Mouse (Mus musculus): ENCODE results near the gene Pecr.
A peak's percentile ranks its signal among the peaks of the same experiment; 100 is the strongest.

Gene Pecr

DNA sequence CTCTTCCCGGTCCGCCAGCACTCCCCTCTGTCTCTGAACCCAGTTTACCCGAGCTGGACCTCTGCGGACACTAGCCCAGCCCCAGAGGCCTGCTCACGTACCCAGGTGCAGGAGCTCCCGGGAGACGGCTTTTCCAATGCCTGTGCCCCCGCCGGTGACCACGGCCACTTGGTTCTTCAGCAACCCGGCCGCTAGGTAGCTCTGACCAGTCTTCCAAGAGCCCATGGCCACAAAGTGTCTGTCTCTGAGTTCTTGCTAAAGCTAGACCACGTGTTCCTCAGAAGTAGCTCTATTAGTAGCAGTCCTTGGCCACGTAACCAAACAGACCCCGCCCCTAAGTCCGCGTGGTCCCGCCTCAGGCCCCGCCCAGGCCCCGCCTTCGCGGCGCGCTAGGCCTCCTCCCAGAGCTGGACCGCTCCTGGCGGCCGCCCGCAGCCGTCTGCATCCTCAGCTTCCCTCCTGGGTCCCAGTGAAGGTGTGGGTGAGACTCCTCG is at the start of gene Pecr, which contains the start of gene Tmem169:
Gene Pecr, minus strand, starts transcription at position 323 of the 494 bp plus-strand sequence.
Gene Tmem169, plus strand, starts transcription at position 378 of the 494 bp plus-strand sequence.
- peak; percentile 96 for DNase-seq

DNA sequence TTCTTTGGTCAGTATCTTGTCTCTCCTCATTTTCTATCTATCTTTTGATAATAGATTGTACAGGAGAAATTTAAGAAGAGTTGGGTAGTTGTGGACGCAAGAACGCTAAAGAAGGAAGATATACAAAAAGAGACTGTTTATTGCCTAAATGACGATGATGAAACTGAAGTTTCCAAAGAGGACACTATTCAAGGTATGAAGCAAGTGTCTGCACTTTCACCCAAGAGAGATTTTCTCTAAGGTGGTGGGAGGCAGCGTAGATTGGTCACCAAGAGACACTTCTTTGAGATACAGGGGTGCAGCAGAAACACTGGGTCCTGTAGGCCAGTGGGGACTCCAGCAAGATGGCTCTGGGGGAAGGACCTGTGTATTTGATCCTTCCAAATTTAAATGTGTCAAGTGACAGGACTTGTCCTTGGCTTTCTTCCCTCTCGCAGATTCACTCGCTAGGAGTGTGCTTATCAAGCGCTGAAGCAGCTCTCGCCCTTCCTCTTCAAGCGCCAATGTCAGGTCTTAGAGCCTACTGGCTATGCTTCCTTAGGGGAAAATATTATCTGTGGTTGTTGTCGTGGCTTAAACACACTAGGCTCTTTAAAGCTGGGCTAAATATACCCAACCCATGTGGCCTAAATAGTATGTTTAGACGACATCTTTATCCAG is 42.2 kb upstream of the Pecr start:
- DNase-seq = no peak

DNA sequence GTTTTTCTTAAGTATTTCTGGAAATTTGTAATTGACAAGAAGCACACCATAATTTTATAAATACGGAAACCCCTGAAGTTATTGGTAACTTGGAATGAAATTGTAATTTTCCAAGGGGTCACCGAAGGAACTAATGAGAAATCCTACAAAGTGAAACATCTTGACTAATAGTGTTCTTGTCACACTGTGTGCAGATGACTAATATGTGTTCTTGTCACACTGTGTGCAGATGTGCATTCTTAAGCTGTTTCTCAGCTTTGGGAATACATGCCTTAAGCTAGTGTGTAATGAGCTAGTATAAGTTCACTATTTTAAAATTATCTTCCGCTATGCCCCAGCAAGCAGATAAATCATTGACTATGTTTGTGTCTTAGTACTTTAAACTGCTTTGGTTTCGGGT is 39.1 kb upstream of the Pecr start:
- DNase-seq = no peak

DNA sequence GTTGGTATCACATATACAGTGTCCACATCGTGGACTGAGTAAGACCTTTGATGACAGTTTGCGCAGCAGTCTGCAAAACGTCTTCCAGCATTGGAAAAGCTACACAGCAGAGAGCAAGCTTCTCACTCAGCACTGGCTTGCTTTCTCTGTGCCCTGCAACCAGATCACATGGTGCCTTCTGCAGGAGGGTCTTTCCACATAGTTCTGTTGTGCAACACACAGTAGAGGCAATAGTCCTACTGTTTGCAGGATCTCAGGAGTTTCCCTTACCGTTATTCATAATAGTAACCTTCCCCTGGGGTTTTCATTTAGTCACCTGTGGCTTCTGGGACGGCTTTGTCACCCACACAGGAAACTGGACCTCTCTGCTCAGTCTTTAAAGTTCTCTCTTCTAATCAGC is 36.6 kb upstream of the Pecr start:
- no peak for DNase-seq

DNA sequence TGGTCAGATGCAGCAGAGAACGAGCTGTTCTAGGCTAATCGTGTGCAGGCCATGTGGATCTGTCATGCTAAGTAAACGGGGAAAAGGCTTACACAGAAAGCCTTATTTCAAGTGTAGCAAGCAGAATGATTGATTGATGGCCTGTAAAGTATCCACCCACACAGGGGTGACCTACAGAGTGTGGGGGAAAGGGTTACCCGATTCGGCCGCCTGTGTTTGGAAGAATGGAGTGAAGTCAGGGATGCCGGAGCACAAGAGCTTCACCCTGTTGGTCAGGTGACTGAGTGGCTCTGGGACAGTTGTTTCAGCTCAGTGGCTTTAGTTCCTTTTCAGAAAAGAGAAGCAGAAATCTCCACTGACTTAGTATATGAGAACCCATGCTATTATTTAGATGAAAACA is 32.8 kb upstream of the Pecr start:
- DNase-seq = no peak

DNA sequence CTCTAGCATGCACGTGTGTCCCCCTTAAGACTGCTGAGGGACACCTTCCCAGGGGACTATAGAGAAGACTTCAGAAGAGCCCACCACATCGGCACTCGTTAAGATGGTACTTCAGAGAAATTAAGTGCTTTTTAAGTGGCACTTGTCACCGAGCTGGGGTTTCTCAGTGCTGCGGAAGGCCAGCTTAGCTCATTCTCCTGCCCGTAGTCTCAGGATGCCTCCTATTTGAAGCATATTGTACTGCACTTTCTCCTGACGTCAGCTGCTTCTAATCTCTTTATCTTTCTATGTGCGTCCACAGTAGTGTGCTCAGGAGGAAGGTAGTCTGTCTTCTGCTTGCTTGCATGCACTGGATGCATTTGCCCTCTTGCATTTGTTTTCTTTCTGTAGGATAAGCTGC is 32.3 kb upstream of the Pecr start:
- no peak for DNase-seq

DNA sequence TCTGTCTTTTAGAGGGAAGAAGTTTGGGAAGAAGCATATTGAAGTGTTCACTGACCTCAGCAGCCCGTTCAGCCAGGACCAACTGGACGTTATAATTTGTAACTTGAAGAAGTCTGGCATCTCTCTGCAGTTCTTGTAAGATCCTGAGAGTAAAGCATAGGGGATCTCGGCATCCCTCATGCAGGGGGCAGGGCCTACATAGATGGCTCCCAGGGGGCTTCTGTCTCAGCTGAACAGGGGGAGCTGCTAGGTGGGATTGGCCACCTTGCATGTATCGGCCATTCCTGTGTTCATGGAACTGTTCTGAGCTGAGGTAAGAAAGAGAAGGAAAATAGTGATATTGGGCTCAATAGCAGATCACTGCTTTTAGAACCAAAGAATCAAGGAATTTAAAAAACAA is 31.3 kb upstream of the Pecr start:
- no peak for DNase-seq

DNA sequence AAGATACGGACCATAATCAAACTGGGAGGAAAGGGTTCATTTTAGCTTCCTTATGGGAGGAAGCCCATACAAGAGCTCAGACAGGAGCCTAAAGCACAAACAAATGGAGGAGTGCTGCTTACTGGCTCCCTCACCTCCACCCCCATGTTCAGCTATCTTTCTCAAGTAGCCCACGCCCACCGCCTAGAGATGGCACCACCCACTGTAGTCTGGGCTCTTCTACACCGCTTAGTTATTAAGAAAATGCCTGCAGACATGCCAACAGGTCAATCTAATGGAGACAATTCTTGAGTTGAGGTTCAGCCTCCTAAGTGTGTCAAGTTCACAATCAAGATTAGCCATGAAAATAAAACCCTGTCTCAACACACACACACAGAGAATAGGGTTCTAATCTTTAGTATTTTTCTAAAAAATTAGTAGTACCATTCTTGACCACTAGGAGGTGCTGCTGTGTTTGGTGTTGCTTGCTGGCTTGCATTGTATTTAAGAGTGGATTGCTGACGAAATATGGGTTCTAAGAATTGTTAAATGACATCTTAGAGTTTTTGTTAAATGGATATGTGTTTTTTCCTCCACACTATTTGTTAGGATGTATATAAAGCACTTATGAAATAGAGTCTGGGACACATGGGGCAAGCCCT is 29.4 kb upstream of the Pecr start:
- no peak for DNase-seq

DNA sequence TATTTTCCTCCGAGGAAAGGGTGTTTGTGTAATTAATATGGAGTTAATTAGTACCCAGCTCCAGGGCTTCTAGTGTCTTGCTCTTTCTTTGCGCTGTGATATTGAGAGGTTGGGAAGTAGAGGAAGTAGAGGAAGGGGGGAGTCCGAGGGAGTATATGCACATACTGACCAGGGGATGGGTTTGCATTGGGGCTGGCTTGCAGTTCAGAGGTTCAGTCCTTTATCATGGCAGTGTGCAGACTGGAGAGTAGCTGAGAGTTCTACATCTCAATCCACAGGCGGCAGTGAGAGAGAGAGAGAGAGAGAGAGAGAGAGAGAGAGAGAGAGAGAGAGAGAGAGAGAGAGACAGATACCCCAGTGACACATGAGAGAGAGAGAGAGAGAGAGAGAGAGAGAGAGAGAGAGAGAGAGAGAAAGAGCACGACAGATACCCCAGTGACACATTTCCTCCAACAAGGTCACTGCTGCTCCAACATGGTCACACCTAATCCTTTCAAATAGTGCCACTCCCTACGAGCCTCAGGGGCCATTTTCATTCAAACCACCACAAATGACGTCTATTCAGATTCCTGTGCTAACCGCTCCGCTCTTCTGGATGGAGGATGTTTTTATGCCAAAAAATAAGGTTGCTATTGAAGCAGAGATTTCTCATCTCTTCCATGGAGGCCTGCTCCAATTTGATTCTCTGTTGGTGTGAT is 28.7 kb upstream of the Pecr start:
- no peak for DNase-seq

DNA sequence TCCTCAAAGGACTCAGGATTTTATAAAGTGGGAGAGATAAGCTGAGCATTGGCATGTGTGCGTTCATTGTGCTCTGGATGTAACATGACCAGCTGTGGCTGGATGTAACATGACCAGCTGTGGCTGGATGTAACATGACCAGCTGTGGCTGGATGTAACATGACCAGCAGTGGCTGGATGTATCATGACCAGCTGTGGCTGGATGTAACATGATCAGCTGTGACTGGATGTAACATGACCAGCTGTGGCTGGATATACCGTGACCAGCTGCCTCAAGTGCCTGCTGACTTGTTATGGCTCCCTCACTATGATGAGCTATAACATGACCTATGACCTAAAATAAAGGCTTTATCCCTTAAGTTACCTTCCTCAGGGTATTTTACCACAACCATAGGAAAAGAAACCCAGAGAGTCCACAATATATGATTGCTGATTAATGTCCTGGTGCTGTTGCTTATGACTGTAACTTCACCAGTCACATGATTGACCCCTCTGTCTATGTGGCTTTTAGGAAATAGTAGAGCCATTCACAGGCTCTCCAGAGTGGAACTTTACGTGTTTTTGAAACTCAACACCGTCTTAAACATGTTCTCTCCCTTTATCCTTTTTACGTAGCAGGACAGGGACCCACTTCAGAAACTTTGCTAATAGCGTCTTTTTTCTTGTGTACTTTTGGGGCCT is 25.8 kb upstream of the Pecr start:
- no peak for DNase-seq

DNA sequence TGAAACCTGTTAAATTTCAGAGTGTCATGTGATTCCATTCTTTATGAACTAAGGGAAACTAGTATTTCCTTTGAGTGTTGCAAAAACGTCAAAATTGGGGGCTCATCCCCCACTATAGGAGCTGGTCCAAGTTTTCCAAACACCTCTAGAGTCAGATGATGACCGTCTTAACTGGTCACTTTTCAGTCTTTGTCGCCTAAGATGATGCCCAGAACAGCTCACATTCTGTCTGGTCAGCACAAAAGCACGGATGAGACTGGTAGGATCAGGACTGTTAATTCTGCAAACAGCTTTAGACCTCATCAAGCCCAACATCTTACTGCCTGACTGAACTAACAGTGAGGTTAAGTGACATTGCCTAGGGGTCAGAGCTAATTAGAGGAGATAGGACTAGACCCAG is 24.8 kb upstream of the Pecr start:
- DNase-seq = no peak

DNA sequence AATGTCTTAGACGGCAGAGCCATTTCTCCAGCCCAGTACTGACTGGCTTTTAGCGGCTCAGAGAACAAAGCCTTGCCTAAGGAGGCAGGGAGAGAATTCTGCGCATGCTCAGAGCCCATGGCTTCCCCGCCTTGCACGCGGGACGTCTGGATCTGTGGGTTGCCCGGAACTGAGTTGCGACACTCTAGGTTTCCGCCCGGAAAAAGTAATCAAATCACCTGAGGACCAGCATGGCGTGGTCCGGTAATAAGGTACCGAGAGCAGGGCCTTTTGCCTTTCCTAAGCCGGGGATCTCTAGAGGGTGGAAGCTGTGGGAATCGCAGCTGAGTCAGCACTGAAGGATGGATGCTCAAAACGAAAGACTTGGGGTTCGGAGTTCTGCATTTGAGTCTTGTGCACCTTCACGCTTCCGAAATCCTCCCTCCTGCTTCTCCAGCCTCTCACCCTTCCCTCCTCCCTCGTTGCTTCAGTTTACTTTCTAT is 23.2 kb upstream of the Pecr start, which contains the start of gene Xrcc5:
Gene Xrcc5, plus strand, starts transcription at position 105 of the 482 bp plus-strand sequence.
- DNase-seq = peak; percentile 90

DNA sequence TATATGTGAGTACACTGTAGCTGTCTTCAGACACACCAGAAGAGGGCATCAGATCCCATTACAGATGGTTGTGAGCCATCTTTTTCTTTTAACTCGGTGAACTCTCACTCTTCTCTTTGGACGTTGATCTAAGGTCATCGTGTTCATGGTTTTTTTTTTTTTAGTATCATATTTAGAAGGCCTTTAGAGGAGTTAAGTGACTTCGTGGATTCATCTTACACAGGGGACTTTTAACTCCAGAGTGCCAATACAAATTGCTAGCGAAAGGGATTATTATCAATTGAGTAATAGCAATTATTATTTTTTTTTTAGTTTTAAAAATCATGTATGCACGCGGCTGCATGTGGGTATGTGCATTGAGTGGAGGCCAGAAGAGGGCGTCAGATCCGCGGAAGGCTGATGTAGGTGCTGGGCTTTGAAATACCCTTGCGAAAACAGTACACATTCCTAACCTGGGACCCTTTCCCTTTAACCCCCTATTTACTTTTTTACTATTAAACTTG is 22.6 kb upstream of the Pecr start:
- peak; percentile 40 for DNase-seq

DNA sequence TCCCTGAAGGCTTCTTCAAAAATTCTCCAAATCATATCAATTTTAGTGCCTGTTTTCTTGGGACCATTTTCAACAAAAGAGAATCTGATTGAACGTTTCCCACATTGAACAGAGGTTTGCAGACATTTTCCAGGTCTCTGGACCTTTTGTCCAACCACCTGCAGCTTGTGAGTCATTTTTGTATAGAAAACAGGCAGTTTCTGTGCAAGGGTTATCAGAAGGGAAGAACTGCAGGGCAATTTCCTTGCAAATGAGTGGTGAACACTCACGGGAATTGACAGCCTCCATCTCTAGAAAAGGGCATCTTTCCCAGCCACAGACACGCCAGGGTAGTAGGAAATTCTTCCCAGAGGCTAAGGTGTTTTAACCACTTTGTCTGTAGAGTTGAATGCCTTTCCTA is 22.1 kb upstream of the Pecr start:
- no peak for DNase-seq

DNA sequence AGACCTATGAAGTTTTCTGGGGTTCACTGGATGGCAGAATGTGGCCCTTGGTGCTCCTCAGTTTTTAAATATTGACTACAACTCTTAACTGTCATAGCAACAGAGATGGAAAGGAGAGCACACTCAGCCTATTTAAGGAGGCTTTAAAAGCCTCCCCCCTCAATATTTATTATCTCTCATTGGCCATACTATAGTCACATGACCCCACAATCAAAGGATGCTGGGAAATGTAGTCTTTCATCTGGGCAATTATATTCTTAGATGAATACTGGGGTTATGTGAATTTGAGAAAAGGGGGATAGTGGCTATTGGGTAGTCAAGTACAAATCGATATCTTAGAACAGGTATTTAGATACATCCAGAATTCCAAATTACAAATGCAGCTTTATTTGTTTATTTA is 17.7 kb upstream of the Pecr start:
- DNase-seq = no peak

DNA sequence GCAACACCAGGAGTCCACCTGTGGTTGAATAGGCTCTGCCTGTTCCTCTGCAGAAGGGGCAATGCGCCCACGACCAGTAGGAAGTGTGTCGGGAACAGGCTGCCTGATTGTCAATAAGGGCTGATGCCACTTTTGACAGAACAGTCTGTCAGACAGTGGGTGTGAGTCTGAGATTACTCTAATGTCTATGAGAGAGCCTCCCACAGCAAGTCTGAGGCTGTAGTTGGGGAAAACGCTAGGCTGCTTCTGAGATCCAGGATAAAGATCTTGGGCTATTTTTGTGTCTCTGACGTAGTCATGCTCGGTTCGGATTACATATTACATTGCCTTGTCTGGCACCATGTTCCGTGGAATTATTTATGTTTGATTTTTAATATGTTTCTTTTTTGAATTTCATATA is 11.6 kb upstream of the Pecr start:
- DNase-seq = no peak

DNA sequence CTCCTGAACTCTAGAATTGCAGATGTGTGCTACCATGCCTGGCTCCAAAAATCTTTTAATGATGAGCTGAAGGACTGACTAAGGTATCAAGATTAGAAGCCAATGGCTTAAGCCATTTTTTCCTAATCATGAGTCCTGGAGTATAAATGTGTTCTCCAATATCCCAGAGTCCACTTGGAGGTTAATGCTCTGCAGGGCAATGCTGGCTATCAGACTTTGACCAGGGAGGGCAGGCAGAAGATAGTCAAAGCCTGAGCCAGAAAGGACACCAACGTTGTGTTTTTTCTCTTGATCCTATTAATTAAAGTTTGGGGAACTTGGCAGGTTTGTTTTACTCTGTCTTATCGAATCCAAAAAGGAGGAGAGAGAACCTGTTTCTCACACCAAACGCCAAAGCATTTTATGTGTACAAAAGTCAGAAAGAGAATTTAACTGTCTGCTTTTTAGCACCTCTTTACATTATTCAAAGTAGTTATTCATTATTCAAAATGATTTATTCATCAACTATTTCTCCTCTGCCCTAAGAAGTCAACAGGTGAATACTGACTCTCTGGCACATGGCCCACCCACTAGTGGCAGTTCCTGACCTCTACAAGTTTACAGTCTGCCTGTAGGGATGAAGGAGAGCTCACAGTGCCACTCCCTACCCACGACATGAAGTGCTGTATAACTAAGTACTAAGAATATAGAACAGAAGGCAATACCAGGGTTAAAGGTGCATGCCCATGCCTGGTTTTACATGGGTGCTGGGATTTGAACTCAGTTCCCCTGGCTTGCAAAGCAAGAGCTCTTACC is 10.0 kb upstream of the Pecr start:
- DNase-seq = peak; percentile 64

DNA sequence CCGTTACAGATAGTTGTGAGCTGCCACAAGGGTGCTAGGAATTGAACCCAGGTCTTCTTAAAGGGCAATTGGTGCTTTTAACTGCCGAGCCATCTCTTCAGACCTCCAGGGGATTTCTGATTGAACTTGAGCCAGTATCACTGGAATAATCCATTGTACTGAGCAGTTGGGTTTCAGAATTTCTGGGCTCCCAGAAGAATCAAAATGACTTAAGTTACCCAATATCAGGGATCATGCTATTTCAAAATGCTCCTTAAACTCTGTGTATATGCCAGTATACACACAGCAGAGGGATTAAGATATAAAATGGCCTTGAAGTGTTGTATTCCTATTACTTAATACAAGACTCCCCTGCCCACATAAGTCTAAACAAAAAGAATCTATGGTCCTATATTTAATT is 7.8 kb upstream of the Pecr start:
- DNase-seq = no peak

DNA sequence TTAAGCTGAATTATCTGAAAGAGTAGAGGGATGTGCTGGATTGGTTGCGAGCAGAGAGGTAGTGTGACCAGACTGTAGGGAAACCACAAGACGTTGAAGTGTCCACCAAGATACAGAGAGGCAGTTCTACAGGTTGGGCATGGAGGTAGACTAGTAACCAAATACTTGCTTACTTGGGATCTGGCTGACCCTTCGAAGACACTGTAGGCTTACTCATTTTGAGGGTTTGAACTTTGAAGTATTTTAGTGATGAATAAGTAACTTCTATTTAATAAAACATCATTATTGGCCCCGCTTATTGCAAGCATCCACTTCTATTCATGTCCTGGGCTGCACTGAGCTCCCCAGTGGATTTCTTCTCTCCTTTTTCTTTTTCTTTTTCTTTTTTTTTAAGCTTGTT is 7.3 kb upstream of the Pecr start:
- no peak for DNase-seq

DNA sequence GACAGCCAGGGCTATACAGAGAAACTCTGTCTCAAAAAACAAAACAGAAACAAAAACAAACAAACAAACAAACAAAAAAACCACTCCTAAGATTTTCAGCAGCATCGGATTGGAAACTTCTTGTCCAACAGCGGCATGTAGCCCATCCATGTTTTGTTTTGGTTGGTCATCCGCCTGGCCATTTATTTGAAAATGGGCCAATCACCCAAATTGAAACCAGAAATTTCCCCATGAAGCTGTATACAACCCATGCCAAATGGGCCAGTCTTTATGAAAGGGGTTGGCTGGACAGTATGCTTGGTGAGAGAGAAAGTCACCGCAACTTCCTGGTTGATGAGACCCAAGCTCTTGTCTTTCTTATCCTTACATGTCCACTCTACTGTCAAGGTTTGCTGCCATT is 6.8 kb upstream of the Pecr start:
- DNase-seq = no peak

DNA sequence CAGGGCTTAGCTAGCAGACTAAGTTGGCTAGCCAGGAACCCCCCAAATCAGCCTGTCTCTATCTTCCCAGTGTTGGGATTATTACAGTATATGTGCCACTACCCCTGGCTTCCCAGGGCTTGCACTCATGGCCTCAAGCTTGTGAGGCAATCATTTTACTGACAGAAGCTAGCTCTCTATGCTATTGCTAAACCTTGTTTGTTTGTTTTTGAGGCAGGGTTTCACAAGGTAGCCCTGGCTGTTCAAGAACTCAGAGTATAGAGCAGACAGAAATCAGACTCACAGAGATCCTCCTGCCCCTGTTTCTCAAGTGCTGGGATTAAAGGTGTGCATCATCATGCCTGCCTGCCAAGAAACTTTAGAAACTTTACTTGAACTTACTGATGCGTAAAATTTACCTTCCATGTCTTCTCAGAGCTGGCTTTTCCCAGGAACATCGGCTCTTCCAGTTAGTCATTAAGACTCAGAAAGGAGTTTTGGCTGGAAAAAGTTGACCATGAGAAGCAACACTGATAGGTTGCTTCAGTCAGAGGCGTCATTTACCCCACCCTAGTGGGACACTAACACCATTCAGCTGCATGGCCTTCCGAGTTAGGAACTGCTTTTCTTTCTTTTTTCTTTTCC is 4.5 kb upstream of the Pecr start:
- peak; percentile 39 for DNase-seq

DNA sequence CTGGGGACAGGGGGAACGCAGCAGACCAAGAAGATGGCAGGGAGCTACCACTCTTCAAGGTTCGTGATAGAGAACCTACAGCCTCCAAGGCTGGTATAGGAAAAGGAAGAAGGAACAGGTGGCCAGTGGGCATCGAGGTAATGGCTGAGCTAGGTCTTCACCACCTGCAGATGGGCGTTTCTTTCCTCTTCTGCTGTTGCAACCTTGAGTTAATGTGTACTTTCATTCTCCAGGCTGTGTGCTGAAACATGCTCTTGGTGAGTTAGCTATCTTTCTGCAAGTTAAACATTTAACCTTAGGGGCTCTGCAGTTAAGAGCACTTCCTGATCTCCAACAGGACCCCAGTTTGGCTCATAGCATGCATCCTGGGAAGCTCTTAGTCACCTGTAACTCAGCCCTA is 3.8 kb upstream of the Pecr start:
- DNase-seq = peak; percentile 49

Measured in kidney, adult 18-20 months (tissue).